Mouse (Mus musculus) retina, postnatal 1 day (tissue): ENCODE data around the gene Tyrobp.

ENCODE experiments used
- DNase-seq: peaks from one replicate; pipeline ENCODE4 v3.0.0-alpha.2; 2012

Gene Tyrobp

GRCm38 (mm10) chr7:30430191-30430590 is 16.6 kb downstream of the Tyrobp start:
- no peak for DNase-seq

GRCm38 (mm10) chr7:30431793-30432192 is 18.2 kb downstream of the Tyrobp start:
- DNase-seq = peak; percentile 88

GRCm38 (mm10) chr7:30434238-30434637 is 20.7 kb downstream of the Tyrobp start:
- peak; percentile 51 for DNase-seq

- no peak for DNase-seq
Observed at GRCm38 (mm10) chr7:30434701-30435100, 21.1 kb downstream of the Tyrobp start.

GRCm38 (mm10) chr7:30435156-30435555 is 21.6 kb downstream of the Tyrobp start:
- DNase-seq = no peak

GRCm38 (mm10) chr7:30436879-30437278 is 23.3 kb downstream of the Tyrobp start:
- no peak for DNase-seq

- DNase-seq = no peak
Observed at GRCm38 (mm10) chr7:30439734-30440133, 26.2 kb downstream of the Tyrobp start.

GRCm38 (mm10) chr7:30440697-30441096 is 27.1 kb downstream of the Tyrobp start:
- DNase-seq = peak; percentile 72

GRCm38 (mm10) chr7:30443696-30444095 is 30.1 kb downstream of the Tyrobp start:
- DNase-seq = peak; percentile 35

GRCm38 (mm10) chr7:30444154-30444970 is 30.8 kb downstream of the Tyrobp start:
- peak; percentile 83 for DNase-seq

GRCm38 (mm10) chr7:30444971-30445751 is 31.6 kb downstream of the Tyrobp start, which contains the start of gene Aplp1:
Gene Aplp1, minus strand, starts transcription at chr7:30445535.
- DNase-seq = peak; percentile 79

GRCm38 (mm10) chr7:30450241-30450640 is 36.7 kb downstream of the Tyrobp start:
- no peak for DNase-seq

GRCm38 (mm10) chr7:30453327-30453726 is 39.8 kb downstream of the Tyrobp start:
- DNase-seq = no peak

GRCm38 (mm10) chr7:30453766-30454165 is 40.2 kb downstream of the Tyrobp start:
- DNase-seq = peak; percentile 18

GRCm38 (mm10) chr7:30454259-30454658 is 40.7 kb downstream of the Tyrobp start:
- no peak for DNase-seq

GRCm38 (mm10) chr7:30456487-30456886 is 42.9 kb downstream of the Tyrobp start:
- no peak for DNase-seq

GRCm38 (mm10) chr7:30456911-30457628 is 43.5 kb downstream of the Tyrobp start:
- peak; percentile 51 for DNase-seq

GRCm38 (mm10) chr7:30457629-30458330 is 44.2 kb downstream of the Tyrobp start, which contains the start of the genes Kirrel2 and Nphs1:
Gene Kirrel2, minus strand, starts transcription at chr7:30457690.
Gene Nphs1, plus strand, starts transcription at chr7:30458315.
- peak; percentile 82 for DNase-seq

- DNase-seq = no peak
Observed at GRCm38 (mm10) chr7:30459484-30459883, 45.9 kb downstream of the Tyrobp start.

GRCm38 (mm10) chr7:30463568-30463967 is 50.0 kb downstream of the Tyrobp start:
- DNase-seq = no peak

GRCm38 (mm10) chr7:30463996-30464395 is 50.4 kb downstream of the Tyrobp start:
- DNase-seq = no peak

GRCm38 (mm10) chr7:30464816-30465300 is 51.3 kb downstream of the Tyrobp start:
- DNase-seq = no peak
